Mouse (Mus musculus) liver, adult (tissue): ENCODE data around the gene Xdh.

Source experiments
- GATA4 ChIP-seq: IDR thresholded peaks from 2 replicates; pipeline ENCODE4 v1.6.1; 2014; ENCODE audit warnings: mild to moderate bottlenecking, low read length; ENCODE audit not compliant: insufficient replicate concordance

The Xdh gene

GRCm38 (mm10) chr17:73870956-73871605 is 78.9 kb downstream of the Xdh start:
- no peak for TF ChIP-seq GATA4

GRCm38 (mm10) chr17:73869008-73869685 is 80.8 kb downstream of the Xdh start:
- TF ChIP-seq GATA4: no peak

- no peak for TF ChIP-seq GATA4
Observed at GRCm38 (mm10) chr17:73853717-73854116, 96.3 kb downstream of the Xdh start.

GRCm38 (mm10) chr17:73853041-73853440 is 97.0 kb downstream of the Xdh start:
- peak; percentile 40; the same call in 1 of the 2 replicates for TF ChIP-seq GATA4

- TF ChIP-seq GATA4: no peak
Observed at GRCm38 (mm10) chr17:73847399-73847798, 102.6 kb downstream of the Xdh start.

GRCm38 (mm10) chr17:73845632-73846031 is 104.4 kb downstream of the Xdh start:
- peak; percentile 98 for TF ChIP-seq GATA4

GRCm38 (mm10) chr17:73842963-73843362 is 107.0 kb downstream of the Xdh start:
- peak; percentile 55 for TF ChIP-seq GATA4

GRCm38 (mm10) chr17:73839086-73839835 is 110.7 kb downstream of the Xdh start:
- peak; percentile 89 for TF ChIP-seq GATA4

GRCm38 (mm10) chr17:73837244-73837643 is 112.8 kb downstream of the Xdh start:
- no peak for TF ChIP-seq GATA4

- no peak for TF ChIP-seq GATA4
Observed at GRCm38 (mm10) chr17:73836601-73837000, 113.4 kb downstream of the Xdh start.
